Mouse (Mus musculus): ENCODE results near the gene Pramel4. TPM values are rescaled to one million over a fixed set of nuclear protein-coding genes. Genes with fewer than 3 reads are reported as not detected.
"Not testable (repeated sequence)": the region's sequence is repeated elsewhere in the genome, so short reads cannot be mapped to it uniquely, and the experiment has no call there.

The Pramel4 gene
- total RNA-seq (2014; rRNA removed) = not detected in 2 replicates
- polyA plus RNA-seq (2015; fragmentation: Nextera tagmentation; extraction: Ambion mirVana) = not detected in 2 replicates

GRCm38 (mm10) chr4:144058826-144059225 is at the start of gene Pramel4:
Gene Pramel4 (plus strand): TSS chr4:144059126.
- H3K27ac ChIP-seq (ENCODE audit: low read depth, low read length); H3K27me3 ChIP-seq (ENCODE audit: insufficient read depth, low read length); H3K9me3 ChIP-seq (ENCODE audit: low read length); DNase-seq (ENCODE audit: low spot score); ATAC-seq (ENCODE audit: low FRiP score); H3K9ac ChIP-seq (replicated peaks; ENCODE audit: low read length, poor library complexity, severe bottlenecking); H3K4me1 ChIP-seq (ENCODE audit: insufficient read depth, low read length); H3K36me3 ChIP-seq (ENCODE audit: insufficient read depth, low read length); H3K4me3 ChIP-seq (ENCODE audit: low read depth, low read length); H3K4me2 ChIP-seq (ENCODE audit: low read depth, low read length, poor library complexity, severe bottlenecking): not testable (repeated sequence)
- WGBS = 89% methylated on average over 3 of the region's 3 CpGs

- not testable (repeated sequence) for H3K27me3 ChIP-seq (ENCODE audit: insufficient read depth, low read length); H3K4me1 ChIP-seq (ENCODE audit: insufficient read depth, low read length); H3K27ac ChIP-seq (ENCODE audit: low read depth, low read length); ATAC-seq (ENCODE audit: low FRiP score); H3K4me3 ChIP-seq (ENCODE audit: low read depth, low read length); DNase-seq (ENCODE audit: low spot score); H3K36me3 ChIP-seq (ENCODE audit: insufficient read depth, low read length); H3K9ac ChIP-seq (replicated peaks; ENCODE audit: low read length, poor library complexity, severe bottlenecking); H3K4me2 ChIP-seq (ENCODE audit: low read depth, low read length, poor library complexity, severe bottlenecking); H3K9me3 ChIP-seq (ENCODE audit: low read length)
- WGBS = no CpG with 5 or more reads among the region's 2 CpGs
Measured at GRCm38 (mm10) chr4:144106174-144106573, 47.2 kb downstream of the Pramel4 start, which contains the start of gene Gm13102. Gene Gm13102 (plus strand): TSS chr4:144106474.

Other genes with a start within 250 kb of the Pramel4 start
- gene Gm13084, start 243.0 kb upstream of the Pramel4 start, total RNA-seq (2014; rRNA removed) = not detected in 2 replicates
- gene Gm13084, start 243.0 kb upstream of the Pramel4 start, polyA plus RNA-seq (2015; fragmentation: Nextera tagmentation; extraction: Ambion mirVana) = not detected in 2 replicates
- not detected in 2 replicates for gene Gm13103, start 212.6 kb upstream of the Pramel4 start, total RNA-seq (2014; rRNA removed)
- gene Gm13103, start 212.6 kb upstream of the Pramel4 start, polyA plus RNA-seq (2015; fragmentation: Nextera tagmentation; extraction: Ambion mirVana) = not detected in 2 replicates
- gene Pramef6, start 158.7 kb upstream of the Pramel4 start, total RNA-seq (2014; rRNA removed) = not detected in 2 replicates
- gene Pramef6, start 158.7 kb upstream of the Pramel4 start, polyA plus RNA-seq (2015; fragmentation: Nextera tagmentation; extraction: Ambion mirVana) = not detected in 2 replicates
- not detected in 2 replicates for gene Pramef25, start 108.1 kb upstream of the Pramel4 start, total RNA-seq (2014; rRNA removed)
- gene Pramef25, start 108.1 kb upstream of the Pramel4 start, polyA plus RNA-seq (2015; fragmentation: Nextera tagmentation; extraction: Ambion mirVana) = not detected in 2 replicates
- not detected in 2 replicates for gene Gm13101, start 92.2 kb upstream of the Pramel4 start, total RNA-seq (2014; rRNA removed)
- gene Gm13101, start 92.2 kb upstream of the Pramel4 start, polyA plus RNA-seq (2015; fragmentation: Nextera tagmentation; extraction: Ambion mirVana) = not detected in 2 replicates
- not detected in 2 replicates for gene Pramef17, start 64.8 kb upstream of the Pramel4 start, total RNA-seq (2014; rRNA removed)
- gene Pramef17, start 64.8 kb upstream of the Pramel4 start, polyA plus RNA-seq (2015; fragmentation: Nextera tagmentation; extraction: Ambion mirVana) = not detected in 2 replicates
- gene Gm13102, start 47.3 kb downstream of the Pramel4 start, total RNA-seq (2014; rRNA removed) = not detected in 2 replicates
- gene Gm13102, start 47.3 kb downstream of the Pramel4 start, polyA plus RNA-seq (2015; fragmentation: Nextera tagmentation; extraction: Ambion mirVana) = not detected in 2 replicates
- gene Oog3, start 103.5 kb downstream of the Pramel4 start, total RNA-seq (2014; rRNA removed) = not detected in 2 replicates
- not detected in 2 replicates for gene Oog3, start 103.5 kb downstream of the Pramel4 start, polyA plus RNA-seq (2015; fragmentation: Nextera tagmentation; extraction: Ambion mirVana)
- gene Oog2, start 131.6 kb downstream of the Pramel4 start, total RNA-seq (2014; rRNA removed) = not detected in 2 replicates
- gene Oog2, start 131.6 kb downstream of the Pramel4 start, polyA plus RNA-seq (2015; fragmentation: Nextera tagmentation; extraction: Ambion mirVana) = not detected in 2 replicates
- gene C87977, start 154.2 kb downstream of the Pramel4 start, total RNA-seq (2014; rRNA removed) = not detected in 2 replicates
- not detected in 2 replicates for gene C87977, start 154.2 kb downstream of the Pramel4 start, polyA plus RNA-seq (2015; fragmentation: Nextera tagmentation; extraction: Ambion mirVana)
- gene Pramel5, start 221.4 kb downstream of the Pramel4 start, total RNA-seq (2014; rRNA removed) = not detected in 2 replicates
- gene Pramel5, start 221.4 kb downstream of the Pramel4 start, polyA plus RNA-seq (2015; fragmentation: Nextera tagmentation; extraction: Ambion mirVana) = not detected in 2 replicates